Mouse (Mus musculus) neural tube, embryonic 15.5 days (tissue): ENCODE data around the gene Slc4a2. TPM values are rescaled to one million over a fixed set of nuclear protein-coding genes. Genes with fewer than 3 reads are reported as not detected.

ENCODE experiments used
- ATAC-seq: fragments of 200-750 bp; cut with Nextera tagmentation; 2 replicates; pipeline ENCODE4 v1.8.0; 2017; ENCODE audit warnings: mild to moderate bottlenecking, moderate TSS enrichment, moderate library complexity; ENCODE audit not compliant: low FRiP score
- H3K27ac ChIP-seq: fragments of 300-500 bp; sonication (generic); replicated peaks from 2 replicates; pipeline ENCODE4 v1.5.1; 2015; ENCODE audit warnings: mild to moderate bottlenecking, inconsistent platforms
- H3K27me3 ChIP-seq: fragments of 300-500 bp; sonication (generic); replicated peaks from 2 replicates; pipeline ENCODE4 v1.6.1; 2015; ENCODE audit warnings: inconsistent platforms
- H3K36me3 ChIP-seq: fragments of 300-500 bp; sonication (generic); 2 replicates; pipeline ENCODE4 v1.6.1; 2015; ENCODE audit warnings: inconsistent platforms
- H3K4me1 ChIP-seq: fragments of 300-500 bp; sonication (generic); 2 replicates; pipeline ENCODE4 v1.6.1; 2015; ENCODE audit warnings: inconsistent platforms
- H3K4me2 ChIP-seq: fragments of 300-500 bp; sonication (generic); 2 replicates; pipeline ENCODE4 v1.6.1; 2015; ENCODE audit warnings: inconsistent platforms, mild to moderate bottlenecking, moderate library complexity
- H3K4me3 ChIP-seq: fragments of 300-500 bp; sonication (generic); replicated peaks from 2 replicates; pipeline ENCODE4 v1.5.1; 2015; ENCODE audit warnings: mild to moderate bottlenecking, inconsistent platforms
- H3K9ac ChIP-seq: fragments of 300-500 bp; sonication (generic); replicated peaks from 2 replicates; pipeline ENCODE4 v1.6.1; 2015; ENCODE audit warnings: mild to moderate bottlenecking, inconsistent platforms
- H3K9me3 ChIP-seq: fragments of 300-500 bp; sonication (generic); replicated peaks from 2 replicates; pipeline ENCODE4 v1.6.1; 2016; ENCODE audit warnings: inconsistent platforms
- WGBS: fragments of 180-500 bp; shearing (Covaris S2); methylation state at CpG from one replicate; pipeline ENCODE4 v1.1.7; 2015; ENCODE audit warnings: mixed read lengths; 5-methylcytosine and 5-hydroxymethylcytosine counted together
- polyA plus RNA-seq: library from polyadenylated mRNA; unstranded; fragments of >200 nt; fragmentation: Nextera tagmentation; extraction: Ambion mirVana; gene quantifications from 2 replicates; pipeline ENCODE4 v1.2.1, GENCODE M21; 2015

Slc4a2 gene
- polyA plus RNA-seq, 1 experiment from 2014 or later = 15.3 TPM

GRCm38 (mm10) chr5:24433993-24434392, 10.4 kb downstream of the Slc4a2 start:
- Histone ChIP-seq H3K36me3 (peaks cover 42% of the 10 kb centered on the region), H3K4me1 (no peaks in the 10 kb centered on the region), H3K27me3 (no peaks in the 10 kb centered on the region), H3K4me3 (no peak overlapping the region), H3K27ac (no peak overlapping the region), H3K4me2 (no peak overlapping the region), H3K9ac (no peak overlapping the region), H3K9me3 (no peaks in the 10 kb centered on the region)
- no peak for ATAC-seq
- WGBS = 92% methylated on average over 8 of the region's 8 CpGs

GRCm38 (mm10) chr5:24441187-24441586, 17.6 kb downstream of the Slc4a2 start:
- H3K4me1 ChIP-seq = peaks cover 21% of the 10 kb centered on the region
- no peak overlapping the region for H3K9ac ChIP-seq
- ATAC-seq = no peak
- H3K27ac ChIP-seq = no peak overlapping the region
- H3K27me3 ChIP-seq = no peaks in the 10 kb centered on the region
- H3K4me2 ChIP-seq = no peak overlapping the region
- WGBS = 96% methylated on average over 8 of the region's 8 CpGs
- H3K36me3 ChIP-seq = peaks cover 40% of the 10 kb centered on the region
- H3K9me3 ChIP-seq = no peaks in the 10 kb centered on the region
- H3K4me3 ChIP-seq = no peak overlapping the region

DNA sequence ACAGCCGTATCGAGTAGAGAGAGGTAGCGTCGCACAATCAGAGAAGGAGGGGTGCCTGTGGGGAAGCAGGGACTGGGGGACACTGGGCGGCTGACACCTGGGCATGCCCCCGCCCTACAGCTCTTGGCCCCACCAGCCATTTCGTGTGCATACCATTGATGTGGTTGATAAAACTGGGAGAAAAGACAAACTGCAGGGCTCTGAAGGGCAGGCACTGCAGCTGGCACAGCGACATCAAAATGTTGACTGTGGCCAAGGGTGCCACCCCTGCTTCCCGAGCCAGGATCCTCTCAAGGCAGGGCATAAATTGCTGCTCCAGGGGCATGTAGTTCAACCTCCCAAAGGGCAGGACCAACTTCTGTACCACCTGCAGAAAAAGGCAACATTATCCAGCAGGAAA, 18.4 kb downstream of the Slc4a2 start:
- Histone ChIP-seq H3K27me3 (no peaks in the 10 kb centered on the region), H3K36me3 (peaks cover 40% of the 10 kb centered on the region), H3K9ac (no peak overlapping the region), H3K9me3 (no peaks in the 10 kb centered on the region), H3K4me3 (no peak overlapping the region), H3K27ac (no peak overlapping the region), H3K4me2 (no peak overlapping the region), H3K4me1 (peaks cover 28% of the 10 kb centered on the region)
- ATAC-seq = no peak
- 86% methylated on average over 9 of the region's 9 CpGs for WGBS

GRCm38 (mm10) chr5:24443204-24443603, 19.6 kb downstream of the Slc4a2 start:
- ATAC-seq = no peak

GRCm38 (mm10) chr5:24443927-24444326, 20.3 kb downstream of the Slc4a2 start:
- ATAC-seq = no peak
- peak overlapping the region; percentile 96 for H3K9ac ChIP-seq

More at GRCm38 (mm10) chr5:24443204-24443603, 19.6 kb downstream of the Slc4a2 start:
- Histone ChIP-seq H3K36me3 (peaks cover 40% of the 10 kb centered on the region), H3K9me3 (no peaks in the 10 kb centered on the region), H3K4me2 (no peak overlapping the region), H3K27me3 (no peaks in the 10 kb centered on the region), H3K27ac (no peak overlapping the region), H3K4me3 (no peak overlapping the region), H3K4me1 (peaks cover 39% of the 10 kb centered on the region), H3K9ac (no peak overlapping the region)
- 92% methylated on average over 7 of the region's 7 CpGs for WGBS

GRCm38 (mm10) chr5:24444746-24445427, 21.2 kb downstream of the Slc4a2 start, which contains the start of gene Fastk:
TSS of gene Fastk (minus strand) at chr5:24445287.
- H3K9ac ChIP-seq = peak within 1 kb of the TSS; percentile 96
- peak within 1 kb of the TSS; percentile 95 for H3K4me2 ChIP-seq
- peaks cover 27% of the 10 kb centered on the region for H3K36me3 ChIP-seq
- ATAC-seq = peak; percentile 83
- peaks cover 42% of the 10 kb centered on the region for H3K4me1 ChIP-seq
- H3K9me3 ChIP-seq = no peaks in the 10 kb centered on the region
- WGBS = under 1% methylated on average over 60 of the region's 60 CpGs
- H3K27ac ChIP-seq = peak within 1 kb of the TSS; percentile 97
- 0 out of 2 replicates have a peak, but pooled peaks cover 3% of the 10 kb centered on the region for H3K27me3 ChIP-seq
- peak within 1 kb of the TSS; percentile 94 for H3K4me3 ChIP-seq

More at GRCm38 (mm10) chr5:24443927-24444326, 20.3 kb downstream of the Slc4a2 start:
- H3K4me3 ChIP-seq = peak overlapping the region; percentile 94
- 0 out of 2 replicates have a peak, but pooled peaks cover 2% of the 10 kb centered on the region for H3K27me3 ChIP-seq
- H3K4me1 ChIP-seq = peaks cover 42% of the 10 kb centered on the region
- peaks cover 36% of the 10 kb centered on the region for H3K36me3 ChIP-seq
- H3K4me2 ChIP-seq = peak overlapping the region; percentile 95
- 87% methylated on average over 12 of the region's 12 CpGs for WGBS
- H3K9me3 ChIP-seq = no peaks in the 10 kb centered on the region
- H3K27ac ChIP-seq = peak overlapping the region; percentile 97; the same call in 1 of the 2 replicates

- Histone ChIP-seq H3K9me3 (no peaks in the 10 kb centered on the region), H3K27me3 (0 out of 2 replicates have a peak, but pooled peaks cover 3% of the 10 kb centered on the region), H3K4me3 (peak overlapping the region; percentile 94), H3K36me3 (peaks cover 20% of the 10 kb centered on the region), H3K9ac (peak overlapping the region; percentile 96), H3K27ac (peak overlapping the region; percentile 97), H3K4me2 (peak overlapping the region; percentile 95), H3K4me1 (peaks cover 42% of the 10 kb centered on the region)
- 0 out of 2 replicates have a peak, but pooled peaks have one; percentile 0 for ATAC-seq
- WGBS = 57% methylated on average over 20 of the region's 20 CpGs
Observed at GRCm38 (mm10) chr5:24445428-24446080, 21.9 kb downstream of the Slc4a2 start.

DNA sequence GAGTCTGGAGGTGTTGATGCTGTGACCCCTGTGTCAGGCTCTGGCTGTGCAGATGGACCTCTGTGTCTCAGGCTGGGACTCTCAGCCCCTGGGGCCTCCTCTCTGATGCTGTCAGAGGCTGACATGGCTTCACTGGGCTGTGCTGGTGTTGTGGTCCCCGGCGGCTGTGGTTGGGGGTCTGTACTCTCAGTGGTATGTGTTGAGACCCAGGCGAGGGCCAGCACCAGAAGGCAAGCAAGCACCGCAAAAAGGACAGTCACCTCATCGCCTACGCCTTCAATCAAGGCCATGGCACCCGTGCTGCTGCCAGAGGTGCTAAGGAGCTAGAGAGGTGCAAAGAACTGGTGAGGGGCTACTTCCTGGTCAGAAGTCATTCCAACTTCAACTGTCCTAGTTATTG, 23.0 kb downstream of the Slc4a2 start:
- Histone ChIP-seq H3K27ac (no peak overlapping the region), H3K36me3 (peaks cover 9% of the 10 kb centered on the region), H3K9ac (no peak overlapping the region), H3K27me3 (0 out of 2 replicates have a peak, but pooled peaks cover 3% of the 10 kb centered on the region), H3K9me3 (no peaks in the 10 kb centered on the region), H3K4me1 (peaks cover 48% of the 10 kb centered on the region), H3K4me3 (peak overlapping the region; percentile 71; the same call in 1 of the 2 replicates), H3K4me2 (peak overlapping the region; percentile 88)
- ATAC-seq = no peak
- 95% methylated on average over 7 of the region's 7 CpGs for WGBS

- 2% methylated on average over 34 of the region's 34 CpGs for WGBS
- Histone ChIP-seq H3K9me3 (no peaks in the 10 kb centered on the region), H3K36me3 (0 out of 2 replicates have a peak, but pooled peaks cover 3% of the 10 kb centered on the region), H3K4me1 (peaks cover 48% of the 10 kb centered on the region), H3K4me3 (peak within 1 kb of the TSS; percentile 71), H3K9ac (peak within 1 kb of the TSS; percentile 63), H3K27me3 (0 out of 2 replicates have a peak, but pooled peaks cover 3% of the 10 kb centered on the region), H3K27ac (peak within 1 kb of the TSS; percentile 74), H3K4me2 (peak within 1 kb of the TSS; percentile 88)
- peak; percentile 45 for ATAC-seq
Observed at GRCm38 (mm10) chr5:24447624-24448298, 24.1 kb downstream of the Slc4a2 start, which contains the start of gene Tmub1. TSS of gene Tmub1 (minus strand) at chr5:24447854.

DNA sequence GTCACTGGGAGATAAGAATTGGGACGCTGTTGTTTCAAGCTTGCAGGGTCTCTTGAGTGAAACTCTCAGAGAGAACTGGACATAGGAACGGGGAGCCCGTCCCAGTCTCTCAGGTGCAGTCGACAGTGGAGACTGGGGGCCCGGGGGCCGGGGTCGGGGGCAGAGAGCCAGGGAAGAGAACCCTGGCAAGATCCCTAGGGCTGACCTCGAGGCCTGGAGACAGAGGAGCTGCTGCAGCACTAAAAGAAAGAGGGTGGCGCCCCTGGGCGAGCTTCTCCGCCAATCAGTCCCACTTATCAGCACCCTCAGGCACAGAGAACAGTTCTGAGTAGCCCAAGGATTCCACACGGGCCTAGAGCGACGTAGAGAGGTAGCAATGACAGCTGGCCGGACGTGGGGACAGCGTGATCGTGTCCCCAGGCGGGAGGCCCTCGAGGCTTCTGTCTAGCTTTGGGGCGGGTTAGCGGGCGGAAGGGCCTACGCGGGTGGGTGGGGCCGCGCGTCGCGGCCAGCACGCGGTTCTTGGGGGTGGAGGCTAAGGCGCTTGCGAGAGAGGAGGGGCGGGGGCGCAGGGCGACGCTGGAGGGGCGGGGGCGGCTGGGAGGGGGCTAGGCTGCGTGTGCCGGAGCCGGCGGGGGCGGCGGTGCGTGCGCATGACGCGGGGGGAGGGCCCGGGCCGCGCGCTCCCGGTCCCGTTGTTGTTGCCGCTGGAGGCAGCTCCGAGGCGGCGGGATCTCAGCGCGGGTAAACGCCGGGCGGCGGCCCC, 27.8 kb downstream of the Slc4a2 start:
- Histone ChIP-seq H3K27ac (peak overlapping the region; percentile 93), H3K27me3 (0 out of 2 replicates have a peak, but pooled peaks cover 3% of the 10 kb centered on the region), H3K9me3 (no peaks in the 10 kb centered on the region), H3K4me1 (peaks cover 62% of the 10 kb centered on the region), H3K4me2 (peak overlapping the region; percentile 91), H3K36me3 (no peaks in the 10 kb centered on the region), H3K9ac (peak overlapping the region; percentile 85), H3K4me3 (peak overlapping the region; percentile 85)
- ATAC-seq = peak; percentile 74
- WGBS = 2% methylated on average over 46 of the region's 66 CpGs
